Mouse (Mus musculus): Measurements from ENCODE around the gene Slc25a44.
"Not testable (repeated sequence)": the region's sequence is repeated elsewhere in the genome, so short reads cannot be mapped to it uniquely, and the experiment has no call there.

The Slc25a44 gene

DNA sequence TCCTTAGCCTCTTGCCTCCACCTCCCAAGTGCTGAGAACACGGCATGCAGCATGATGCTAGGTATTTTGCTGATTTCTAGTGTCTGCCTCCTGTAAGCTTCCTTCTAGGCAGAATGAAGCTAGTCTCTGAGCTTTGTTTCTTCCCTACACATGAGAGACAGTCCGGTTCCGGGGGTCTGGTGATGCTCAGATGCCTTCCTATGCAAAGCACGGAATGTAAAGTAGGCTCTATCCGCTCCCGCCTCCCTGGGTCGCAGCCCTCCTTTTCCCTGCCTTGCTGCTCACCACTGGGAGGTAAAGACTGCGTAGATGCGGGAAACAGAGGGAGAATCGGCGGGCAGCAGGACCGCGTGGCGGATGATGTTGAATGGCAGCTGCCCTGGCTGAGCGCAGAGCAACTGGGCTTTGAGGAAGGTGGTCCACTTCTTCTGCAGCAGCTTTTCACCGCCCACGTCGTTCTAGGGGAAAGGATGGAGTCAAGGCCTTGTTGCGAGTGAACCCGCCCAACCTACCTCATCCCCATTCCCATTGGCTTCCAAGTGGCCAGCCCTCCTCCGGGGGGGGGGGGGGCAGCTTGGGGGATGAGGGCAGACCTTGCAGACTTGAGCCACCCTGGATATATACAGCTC lies 24.6 kb upstream of the Slc25a44 start:
- no peak for DNase-seq (ENCODE audit: low spot score)

GRCm38 (mm10) chr3:88448443-88448842 lies 23.5 kb upstream of the Slc25a44 start:
- DNase-seq (ENCODE audit: low spot score) = no peak

- DNase-seq (ENCODE audit: low spot score) = no peak
Measured at GRCm38 (mm10) chr3:88447676-88448183, 22.8 kb upstream of the Slc25a44 start.

GRCm38 (mm10) chr3:88446471-88447123 lies 21.7 kb upstream of the Slc25a44 start:
- no peak for DNase-seq (ENCODE audit: low spot score)

DNA sequence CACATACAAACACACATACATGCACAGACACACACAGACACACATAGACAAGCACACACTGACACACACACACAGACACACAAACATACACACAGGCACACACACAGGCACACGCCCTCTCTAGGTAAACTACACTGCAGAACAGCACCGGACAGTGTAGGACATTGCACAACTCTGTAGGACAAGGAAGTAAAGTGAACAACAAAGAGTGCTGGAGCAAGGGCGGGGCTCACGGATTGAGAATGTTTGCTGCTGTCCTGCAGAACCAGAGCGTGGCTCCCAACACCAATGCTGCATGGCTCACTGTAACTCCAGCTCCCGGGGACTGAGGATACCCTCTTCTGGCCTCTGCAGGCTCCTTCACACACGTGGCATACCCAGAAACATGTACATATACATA lies 17.9 kb upstream of the Slc25a44 start:
- DNase-seq (ENCODE audit: low spot score) = no peak

- DNase-seq (ENCODE audit: low spot score) = no peak
Measured at GRCm38 (mm10) chr3:88442488-88442887, 17.5 kb upstream of the Slc25a44 start.

- DNase-seq (ENCODE audit: low spot score) = no peak
Measured at GRCm38 (mm10) chr3:88440500-88441381, 15.8 kb upstream of the Slc25a44 start.

DNA sequence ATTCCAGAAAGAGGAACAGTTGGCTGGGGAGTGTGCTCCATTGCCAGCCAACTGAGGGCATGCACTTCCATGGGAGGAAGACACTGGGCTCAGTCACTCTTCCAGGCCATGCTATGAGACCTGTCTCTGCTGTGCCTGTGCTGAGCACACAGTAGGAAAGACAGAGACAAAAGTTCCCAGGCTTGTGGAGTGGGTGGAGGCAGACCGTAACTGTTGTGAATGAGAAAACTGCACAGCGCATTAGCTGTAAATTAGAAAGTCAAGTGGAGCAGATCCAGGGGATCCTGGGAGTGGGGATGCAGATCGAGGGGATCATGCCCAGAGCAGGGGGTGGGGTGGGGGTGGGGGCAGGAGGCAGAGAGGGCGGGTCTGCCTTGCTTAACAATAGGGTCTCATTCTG lies 14.6 kb upstream of the Slc25a44 start:
- no peak for DNase-seq (ENCODE audit: low spot score)

- DNase-seq (ENCODE audit: low spot score) = no peak
Measured at GRCm38 (mm10) chr3:88437454-88437853, 12.5 kb upstream of the Slc25a44 start.

- DNase-seq (ENCODE audit: low spot score) = no peak
Measured at GRCm38 (mm10) chr3:88436395-88437201, 11.7 kb upstream of the Slc25a44 start.

- no peak for DNase-seq (ENCODE audit: low spot score)
Measured at GRCm38 (mm10) chr3:88435515-88435914, 10.6 kb upstream of the Slc25a44 start.

DNA sequence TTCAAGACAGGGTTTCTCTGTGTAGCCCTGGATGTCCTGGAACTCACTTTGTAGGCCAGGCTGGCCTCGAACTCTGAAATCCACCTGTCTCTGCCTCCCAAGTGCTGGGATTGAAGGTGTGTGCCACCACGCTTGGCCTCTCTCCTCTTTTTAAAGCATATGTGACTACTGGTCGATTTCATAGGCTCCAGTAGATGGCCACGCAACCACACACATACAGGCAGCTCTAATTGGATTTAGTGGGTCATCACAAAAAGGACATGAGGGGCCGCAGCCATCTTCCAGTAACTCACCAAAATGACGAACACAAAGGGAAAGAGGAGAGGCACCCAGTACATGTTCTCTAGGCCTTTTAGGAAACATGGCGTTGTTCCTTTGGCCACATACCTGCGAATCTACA lies 3.7 kb upstream of the Slc25a44 start:
- DNase-seq (ENCODE audit: low spot score) = not testable (repeated sequence)

DNA sequence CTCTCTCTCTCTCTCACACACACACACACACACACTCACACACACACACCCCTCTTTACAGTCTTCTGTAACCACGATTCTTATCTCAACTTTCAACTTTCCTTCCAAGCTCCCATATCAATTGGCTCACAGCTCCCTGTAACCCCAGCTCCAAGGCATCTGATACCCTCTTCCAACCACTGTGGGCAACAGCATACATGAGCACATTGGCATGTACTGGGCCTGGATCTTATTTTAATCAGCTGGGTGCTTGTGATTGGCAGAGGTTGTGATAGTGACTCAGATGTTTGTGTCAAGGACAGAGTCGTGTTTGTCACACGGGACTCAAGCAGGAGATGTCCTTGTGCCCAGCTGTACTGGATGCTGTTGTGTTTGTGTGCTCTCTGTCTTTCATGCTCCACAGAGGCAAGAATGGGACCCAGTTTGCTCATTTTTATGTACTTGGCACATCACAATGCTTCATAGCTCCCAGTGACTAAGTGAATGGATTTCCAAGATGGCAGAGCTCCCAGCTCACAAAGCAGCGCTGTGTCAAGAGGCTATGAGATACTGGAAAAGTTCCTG lies 2.5 kb upstream of the Slc25a44 start:
- no peak for DNase-seq (ENCODE audit: low spot score)

- DNase-seq (ENCODE audit: low spot score) = no peak
Measured at GRCm38 (mm10) chr3:88425708-88426420, 925 bp upstream of the Slc25a44 start.

- DNase-seq (ENCODE audit: low spot score) = no peak
Measured at GRCm38 (mm10) chr3:88425330-88425689, 371 bp upstream of the Slc25a44 start.

DNA sequence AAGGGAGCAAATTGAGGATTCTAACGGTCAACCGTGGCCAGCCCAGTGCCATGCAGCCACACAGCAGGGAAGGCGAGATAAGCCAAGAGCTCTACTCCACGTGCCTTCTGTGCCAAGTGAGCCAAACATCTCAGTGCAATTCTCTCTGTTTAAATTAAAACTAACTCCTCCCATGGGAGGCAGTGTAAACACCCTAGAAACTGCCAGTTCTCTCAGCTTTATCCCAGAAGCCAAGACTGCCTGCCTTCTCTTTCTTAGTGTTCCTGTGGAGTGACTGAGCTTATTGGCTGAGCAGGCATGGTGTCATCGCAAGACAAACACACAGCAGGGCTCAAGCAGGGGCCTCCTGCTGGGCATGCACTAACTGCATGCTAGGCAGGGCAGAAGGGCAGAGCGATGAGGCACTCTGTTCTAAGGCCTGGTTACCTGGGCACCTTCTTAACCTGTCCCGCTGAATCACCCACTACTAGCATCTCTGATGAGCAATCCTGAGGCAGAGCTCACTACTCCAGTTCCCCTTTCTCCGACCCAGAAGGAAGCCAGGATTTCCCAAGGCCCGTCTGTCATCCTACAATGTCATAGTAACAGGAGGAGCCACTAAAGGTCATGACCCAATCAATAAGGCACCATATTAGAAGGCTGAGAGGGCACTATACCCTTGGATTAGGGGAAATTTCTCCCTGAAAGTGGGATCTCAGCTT lies 2.8 kb downstream of the Slc25a44 start:
- DNase-seq (ENCODE audit: low spot score) = no peak

GRCm38 (mm10) chr3:88420771-88421170 lies 4.2 kb downstream of the Slc25a44 start:
- DNase-seq (ENCODE audit: low spot score) = no peak

- DNase-seq (ENCODE audit: low spot score) = no peak
Measured at GRCm38 (mm10) chr3:88418016-88418415, 6.9 kb downstream of the Slc25a44 start.

DNA sequence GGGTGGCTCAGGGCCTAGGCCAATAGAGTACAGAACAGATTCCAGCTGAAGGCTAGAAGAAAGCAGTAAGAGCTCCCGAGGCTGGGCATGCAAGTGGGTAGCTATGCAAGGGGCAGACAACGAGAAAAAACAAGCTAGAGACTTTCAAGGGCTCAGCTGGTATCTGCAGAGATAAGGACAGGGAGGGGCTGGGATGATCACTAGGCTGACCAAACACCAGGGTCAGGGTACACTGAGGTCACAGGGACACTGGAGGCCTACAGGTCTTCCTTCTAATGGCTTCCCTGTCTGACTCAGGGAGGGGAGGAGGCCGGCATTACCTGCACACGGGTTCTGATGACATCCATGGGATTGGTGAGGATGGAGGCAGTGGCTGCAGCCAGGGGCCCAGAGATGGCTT lies 9.3 kb downstream of the Slc25a44 start:
- no peak for DNase-seq (ENCODE audit: low spot score)

GRCm38 (mm10) chr3:88412636-88413035 lies 12.3 kb downstream of the Slc25a44 start:
- DNase-seq (ENCODE audit: low spot score) = no peak

All from ovary, postnatal 10 days (tissue).